Comparison of ENCODE assay signal across 28 mouse cellular contexts in genomic region chr2:11645297-11645696, GRCm38 (mm10). TPM values are rescaled to one million over a fixed set of nuclear protein-coding genes. Genes with fewer than 3 reads are reported as not detected.
DNase-seq lines count a peak whose midpoint lies in the region; ATAC-seq and TF ChIP-seq lines count a peak whose summit lies in the region.
"Had no signal": no experiment of that assay in that cellular context is flagged by ENCODE, and none has a peak within 500 bp of the region (broad histone marks: within the 10 kb centered on the region; RNA-seq: fewer than 3 reads in every experiment).

No protein-coding gene starts in this region.

- WGBS in midbrain, embryonic 11.5 days = 88% methylated on average over 2 of the region's 2 CpGs
- WGBS in hindbrain, embryonic 13.5 days = 91% methylated on average over 2 of the region's 2 CpGs

- dilution Hi-C loops in CH12.LX (cut with MboI; ENCODE audit: extremely low pct_ligation_motif_present, extremely low pct_unique_long_range_greater_than_20kb, low sequenced_read_pairs) = no loop called here

- TF ChIP-seq POLR2A in CH12.LX (IDR thresholded peaks at IDR 0.05; ENCODE audit: low read depth, low read length) = no peak

- TF ChIP-seq CTCF in CH12.LX (conservative IDR thresholded peaks at IDR 0.05 in 1 of 2, IDR thresholded peaks at IDR 0.05 in 1 of 2; ENCODE audit: low read depth in 2 of 2, low read length in 2 of 2) = no peak

- H3K9me3 ChIP-seq in CH12.LX (replicated peaks; ENCODE audit: low read length) = no peaks in the 10 kb centered on the region
- no peaks in the 10 kb centered on the region for H3K9me3 ChIP-seq in midbrain, embryonic 11.5 days (ENCODE audit: control insufficient read depth, low read length)
- H3K9me3 ChIP-seq in hindbrain, embryonic 13.5 days = no peaks in the 10 kb centered on the region
- H3K9me3 ChIP-seq: embryonic facial prominence, embryonic 10.5 days; embryonic facial prominence, embryonic 12.5 days; forebrain, embryonic 13.5 days; forebrain, embryonic 15.5 days had no signal

- H3K79me2 ChIP-seq in CH12.LX (replicated peaks; ENCODE audit: control insufficient read depth, extremely low read depth, insufficient read depth, poor library complexity, severe bottlenecking) = peaks cover 22% of the 10 kb centered on the region

- no peak overlapping the region for H3K4me3 ChIP-seq in CH12.LX (replicated peaks in 1 of 3; ENCODE audit: low read depth in 2 of 3, low read length in 2 of 3, poor library complexity in 1 of 3)
- no peak overlapping the region for H3K4me3 ChIP-seq in midbrain, embryonic 11.5 days (ENCODE audit: low read depth, low read length)
- H3K4me3 ChIP-seq in hindbrain, embryonic 13.5 days = no peak overlapping the region
- H3K4me3 ChIP-seq: embryonic facial prominence, embryonic 10.5 days; embryonic facial prominence, embryonic 12.5 days; forebrain, embryonic 13.5 days; forebrain, embryonic 15.5 days had no signal

- in situ Hi-C loops in CH12.LX (cut with MboI; ENCODE audit: low pct_ligation_motif_present, low pct_unique_long_range_greater_than_20kb, low sequenced_read_pairs) = no loop called here

- TF ChIP-seq EP300 in CH12.LX (IDR thresholded peaks at IDR 0.05; ENCODE audit: low read length) = no peak

- H3K27ac ChIP-seq in CH12.LX (ENCODE audit: insufficient read depth, low read depth) = no peak overlapping the region; the same call in 1 of the 2 replicates
- H3K27ac ChIP-seq in midbrain, embryonic 11.5 days (ENCODE audit: low read depth, low read length) = no peak overlapping the region
- no peak overlapping the region for H3K27ac ChIP-seq in hindbrain, embryonic 13.5 days
- H3K27ac ChIP-seq: embryonic facial prominence, embryonic 10.5 days; embryonic facial prominence, embryonic 12.5 days; forebrain, embryonic 13.5 days; forebrain, embryonic 15.5 days had no signal

- peak; percentile 44 for DNase-seq in CD4-positive helper T cell, adult 2 months (ENCODE audit: low read depth, low spot score)
- peak; percentile 53 for DNase-seq in CD4-positive, CD25-positive, alpha-beta regulatory T cell, adult 2 months (ENCODE audit: low read depth, low spot score)
- DNase-seq in CH12.LX (ENCODE audit: extremely low read depth) = no peak
- DNase-seq in induced T-regulatory cell, adult 2 months (ENCODE audit: low read depth) = peak; percentile 80
- no peak for DNase-seq in cerebellum, adult 11 months
- DNase-seq in midbrain, embryonic 11.5 days (ENCODE audit: low spot score, missing footprints) = no peak
- DNase-seq in right cerebral cortex, postnatal 25 days = no peak
- DNase-seq: adrenal gland, adult 8-10 months; adrenal gland, postnatal 14 days; adrenal gland, postnatal 36 days; cerebellum, adult 18-20 months; cerebellum, adult 8-10 months; cerebellum, adult 9-11 months; cerebellum, postnatal 14 days; cerebellum, postnatal 36 days; forebrain, postnatal 0 days had no signal

- peaks cover 4 to 7% of the 10 kb centered on the region in 2 experiments for H3K36me3 ChIP-seq in CH12.LX (replicated peaks in 1 of 2; ENCODE audit: control insufficient read depth in 1 of 2, insufficient read depth in 1 of 2, low read length in 1 of 2)
- no peaks in the 10 kb centered on the region for H3K36me3 ChIP-seq in midbrain, embryonic 11.5 days (ENCODE audit: control insufficient read depth, insufficient read depth, low read length)
- no peaks in the 10 kb centered on the region for H3K36me3 ChIP-seq in hindbrain, embryonic 13.5 days
- H3K36me3 ChIP-seq: embryonic facial prominence, embryonic 10.5 days; embryonic facial prominence, embryonic 12.5 days; forebrain, embryonic 15.5 days had no signal

- H3K9ac ChIP-seq in CH12.LX (ENCODE audit: insufficient read depth, low read depth) = peak overlapping the region; percentile 57; the same call in 1 of the 2 replicates
- no peak overlapping the region for H3K9ac ChIP-seq in midbrain, embryonic 11.5 days (ENCODE audit: low read length)
- H3K9ac ChIP-seq in hindbrain, embryonic 13.5 days = no peak overlapping the region
- H3K9ac ChIP-seq: embryonic facial prominence, embryonic 12.5 days; forebrain, embryonic 13.5 days; forebrain, embryonic 15.5 days; forebrain, postnatal 0 days had no signal

- no peaks in the 10 kb centered on the region for H3K27me3 ChIP-seq in CH12.LX (replicated peaks)
- no peaks in the 10 kb centered on the region for H3K27me3 ChIP-seq in midbrain, embryonic 11.5 days (ENCODE audit: control insufficient read depth, insufficient read depth, low read length)
- no peaks in the 10 kb centered on the region for H3K27me3 ChIP-seq in hindbrain, embryonic 13.5 days
- H3K27me3 ChIP-seq: embryonic facial prominence, embryonic 12.5 days; forebrain, embryonic 13.5 days; forebrain, embryonic 15.5 days had no signal

- TF ChIP-seq RAD21 in CH12.LX (IDR thresholded peaks at IDR 0.05; ENCODE audit: low read depth, low read length) = no peak

- H3K4me2 ChIP-seq in CH12.LX (ENCODE audit: insufficient read depth, low read depth, poor library complexity, severe bottlenecking) = peak overlapping the region; percentile 58; the same call in 1 of the 2 replicates
- no peak overlapping the region for H3K4me2 ChIP-seq in midbrain, embryonic 11.5 days
- H3K4me2 ChIP-seq in hindbrain, embryonic 13.5 days = no peak overlapping the region
- H3K4me2 ChIP-seq: embryonic facial prominence, embryonic 12.5 days; forebrain, embryonic 13.5 days; forebrain, embryonic 15.5 days had no signal

- H3K4me1 ChIP-seq in CH12.LX (ENCODE audit: control insufficient read depth in 1 of 2, insufficient read depth in 2 of 2) = peaks cover 13 to 77% of the 10 kb centered on the region in 2 experiments
- no peaks in the 10 kb centered on the region for H3K4me1 ChIP-seq in midbrain, embryonic 11.5 days (ENCODE audit: control insufficient read depth, insufficient read depth, low read length)
- no peaks in the 10 kb centered on the region for H3K4me1 ChIP-seq in hindbrain, embryonic 13.5 days (replicated peaks)
- H3K4me1 ChIP-seq: embryonic facial prominence, embryonic 10.5 days; embryonic facial prominence, embryonic 12.5 days; forebrain, embryonic 13.5 days; forebrain, embryonic 15.5 days had no signal

- no peak for ATAC-seq in midbrain, embryonic 11.5 days (ENCODE audit: low FRiP score)
- no peak for ATAC-seq in hindbrain, embryonic 13.5 days (ENCODE audit: low FRiP score)
- ATAC-seq: forebrain, embryonic 13.5 days; forebrain, embryonic 15.5 days; forebrain, postnatal 0 days had no signal

TF ChIP-seq in CH12.LX, 34 proteins besides CTCF, POLR2A, EP300 and RAD21:
- TF ChIP-seq ELF1 (IDR thresholded peaks at IDR 0.05; ENCODE audit: low read depth, low read length) (no peak), ZC3H11A (IDR thresholded peaks at IDR 0.05; ENCODE audit: low read depth, low read length) (no peak), CHD1 (IDR thresholded peaks at IDR 0.05; ENCODE audit: low read depth, low read length) (no peak), E2F4 (IDR thresholded peaks at IDR 0.05; ENCODE audit: insufficient replicate concordance, low read depth, low read length) (no peak), BHLHE40 (IDR thresholded peaks at IDR 0.05; ENCODE audit: low read depth, low read length) (0 out of 2 replicates have a peak, but pooled peaks have one; percentile 1), MAZ (IDR thresholded peaks at IDR 0.05; ENCODE audit: low read depth, low read length) (no peak), POLR2AphosphoS2 (IDR thresholded peaks at IDR 0.05; ENCODE audit: low read depth, low read length) (no peak), MEF2A (IDR thresholded peaks at IDR 0.05; ENCODE audit: borderline replicate concordance, low read depth, low read length) (no peak), ZNF384 (IDR thresholded peaks at IDR 0.05; ENCODE audit: low read depth, low read length) (no peak)

RNA-seq across cellular contexts. Expression of gene Il2ra, which starts 2.7 kb away (rescaled TPM):
- total RNA-seq in CH12.LX (2012; rRNA removed) (5.5 and 6.0 TPM in 2 replicates), CH12.LX (2014; rRNA removed) (4.8 and 6.3 TPM in 2 replicates)
- polyA plus RNA-seq in CH12.LX (2012; ENCODE audit: insufficient read length, low read depth) = 8.7 and 8.8 TPM in 2 replicates
- polyA plus RNA-seq in midbrain, embryonic 11.5 days (2014; fragmentation: Nextera tagmentation; extraction: Ambion mirVana) = not detected in 2 replicates
- polyA plus RNA-seq in hindbrain, embryonic 13.5 days (2015; fragmentation: Nextera tagmentation; extraction: Ambion mirVana) = 0.04 TPM in 1 of 2 replicates, not detected in the other
- total RNA-seq: common myeloid progenitor, adult 5-6 weeks; ES-E14; forebrain, postnatal 0 days; MEL had no signal
- polyA plus RNA-seq: C2C12; embryonic facial prominence, embryonic 10.5 days; embryonic facial prominence, embryonic 12.5 days; embryonic facial prominence, embryonic 14.5 days; forebrain, embryonic 11.5 days; forebrain, embryonic 13.5 days; forebrain, embryonic 15.5 days; forebrain, postnatal 0 days had no signal

RNA-seq across cellular contexts. Expression of gene Gm17490, which starts 19.2 kb away (rescaled TPM):
- total RNA-seq in CH12.LX (2012; rRNA removed) (not detected in 2 replicates), CH12.LX (2014; rRNA removed) (not detected in 2 replicates)
- not detected in 2 replicates for polyA plus RNA-seq in CH12.LX (2012; ENCODE audit: insufficient read length, low read depth)
- polyA plus RNA-seq in midbrain, embryonic 11.5 days (2014; fragmentation: Nextera tagmentation; extraction: Ambion mirVana) = not detected in 2 replicates
- not detected in 2 replicates for polyA plus RNA-seq in hindbrain, embryonic 13.5 days (2015; fragmentation: Nextera tagmentation; extraction: Ambion mirVana)
- total RNA-seq: adrenal gland, adult 18-20 months; adrenal gland, adult 8-10 months; adrenal gland, postnatal 14 days; adrenal gland, postnatal 36 days; common myeloid progenitor, adult 5-6 weeks; ES-E14; forebrain, postnatal 0 days; MEL had no signal
- polyA plus RNA-seq: C2C12; embryonic facial prominence, embryonic 10.5 days; embryonic facial prominence, embryonic 12.5 days; embryonic facial prominence, embryonic 14.5 days; forebrain, embryonic 11.5 days; forebrain, embryonic 13.5 days; forebrain, embryonic 15.5 days; forebrain, postnatal 0 days had no signal

RNA-seq across cellular contexts. Expression of gene Rbm17, which starts 41.3 kb away (rescaled TPM):
- total RNA-seq in CH12.LX (2012; rRNA removed) (199 and 248 TPM in 2 replicates), CH12.LX (2014; rRNA removed) (239 and 244 TPM in 2 replicates)
- polyA plus RNA-seq in CH12.LX (2012; ENCODE audit: insufficient read length, low read depth) = 344 and 405 TPM in 2 replicates
- polyA plus RNA-seq in midbrain, embryonic 11.5 days (2014; fragmentation: Nextera tagmentation; extraction: Ambion mirVana) = 187 and 205 TPM in 2 replicates
- 141 and 142 TPM in 2 replicates for polyA plus RNA-seq in hindbrain, embryonic 13.5 days (2015; fragmentation: Nextera tagmentation; extraction: Ambion mirVana)

RNA-seq across cellular contexts. Expression of gene Il15ra, which starts 59.8 kb away (rescaled TPM):
- total RNA-seq in CH12.LX (2012; rRNA removed) (14.4 and 15.1 TPM in 2 replicates), CH12.LX (2014; rRNA removed) (12.6 and 14.0 TPM in 2 replicates)
- polyA plus RNA-seq in CH12.LX (2012; ENCODE audit: insufficient read length, low read depth) = 16.6 and 19.4 TPM in 2 replicates
- polyA plus RNA-seq in midbrain, embryonic 11.5 days (2014; fragmentation: Nextera tagmentation; extraction: Ambion mirVana) = 0.26 and 0.87 TPM in 2 replicates
- polyA plus RNA-seq in hindbrain, embryonic 13.5 days (2015; fragmentation: Nextera tagmentation; extraction: Ambion mirVana) = 0.75 and 0.82 TPM in 2 replicates

Comparison
In these comparisons a context has a peak if more than half of its experiments do, and no peak if none do; other contexts are left out.
1. DNase-seq: peak in CD4-positive helper T cell, adult 2 months (single experiment), CD4-positive, CD25-positive, alpha-beta regulatory T cell, adult 2 months (single experiment) and induced T-regulatory cell, adult 2 months (single experiment); none in CH12.LX (single experiment), cerebellum, adult 11 months (single experiment), midbrain, embryonic 11.5 days (single experiment) and right cerebral cortex, postnatal 25 days (single experiment).